ENCODE assay signal across 8 mouse cellular contexts in the genomic region with DNA sequence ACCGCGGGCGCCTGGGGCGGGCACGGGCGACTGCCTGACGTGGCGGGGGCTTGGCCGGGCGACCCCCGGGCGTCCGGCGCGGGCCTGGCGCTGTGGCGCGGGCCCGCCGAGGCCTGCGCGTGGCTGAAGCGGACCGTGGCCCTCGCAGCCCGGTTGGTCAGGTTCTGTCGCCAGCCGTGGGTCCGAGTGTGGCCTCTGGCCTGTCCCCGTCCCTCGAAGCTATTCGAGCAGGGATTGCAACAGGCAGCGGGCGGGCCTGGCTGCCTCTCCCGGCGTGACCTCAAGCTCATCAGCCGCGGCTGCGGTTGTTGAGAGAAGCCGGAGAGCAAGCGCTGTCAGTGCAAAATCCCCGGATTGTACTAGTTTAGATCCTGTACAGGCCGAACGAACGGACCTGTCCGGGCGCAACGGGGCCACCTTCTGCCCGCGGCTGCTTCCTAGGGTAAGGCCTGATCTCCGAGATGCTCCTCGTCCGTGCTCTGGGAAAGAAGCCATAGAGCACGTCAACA. TPM values are rescaled to one million over a fixed set of nuclear protein-coding genes. Genes with fewer than 3 reads are reported as not detected.
DNase-seq lines count a peak whose midpoint lies in the region; ATAC-seq lines count a peak whose summit lies in the region.

No protein-coding gene starts in this region.

- under 1% methylated on average over 53 of the region's 54 CpGs for WGBS in intestine, embryonic 14.5 days
- 1% methylated on average over 54 of the region's 54 CpGs for WGBS in midbrain, embryonic 10.5 days

- peak overlapping the region; percentile 82 for H3K4me2 ChIP-seq in intestine, embryonic 14.5 days (ENCODE audit: low read length)

- DNase-seq in urinary bladder, adult 18-20 months (ENCODE audit: low spot score in 2 of 2): peak; percentile 30 to 49
- no peak for DNase-seq in urinary bladder, adult 2 months (ENCODE audit: low spot score)
- peak; percentile 63 for DNase-seq in embryo, embryonic 10 days (ENCODE audit: low spot score)
- peak; percentile 25 to 63 for DNase-seq in gastrocnemius, postnatal 4 days (ENCODE audit: low spot score in 2 of 2)
- peak; percentile 81 for DNase-seq in intestine, embryonic 14.5 days (ENCODE audit: low spot score)
- DNase-seq in left cerebral cortex, postnatal 4 days: peak; percentile 34
- DNase-seq in midbrain, embryonic 10.5 days (ENCODE audit: low spot score): no peak
- peak; percentile 23 for DNase-seq in splenic B cell, adult 2 months (ENCODE audit: low read depth, low spot score)

- peaks cover 29% of the 10 kb centered on the region for H3K4me1 ChIP-seq in intestine, embryonic 14.5 days (replicated peaks; ENCODE audit: control insufficient read depth, insufficient read depth, low read length)
- H3K4me1 ChIP-seq in midbrain, embryonic 10.5 days: peaks cover 27% of the 10 kb centered on the region

- H3K9me3 ChIP-seq in intestine, embryonic 14.5 days (ENCODE audit: control insufficient read depth, low read length): no peaks in the 10 kb centered on the region
- H3K9me3 ChIP-seq in midbrain, embryonic 10.5 days (replicated peaks): no peaks in the 10 kb centered on the region

- no peaks in the 10 kb centered on the region for H3K27me3 ChIP-seq in intestine, embryonic 14.5 days (replicated peaks; ENCODE audit: control insufficient read depth, insufficient read depth, low read length)
- H3K27me3 ChIP-seq in midbrain, embryonic 10.5 days (ENCODE audit: low read depth, poor library complexity, severe bottlenecking): peaks cover 37% of the 10 kb centered on the region
- H3K27me3 ChIP-seq in splenic B cell, adult 2 months (ENCODE audit: control insufficient read depth, insufficient read depth, low read length, poor library complexity, severe bottlenecking): no peaks in the 10 kb centered on the region

- peak overlapping the region; percentile 84 for H3K9ac ChIP-seq in intestine, embryonic 14.5 days (ENCODE audit: low read length)

- ATAC-seq in intestine, embryonic 14.5 days (replicated peaks; ENCODE audit: low FRiP score, low TSS enrichment, low read depth): peak; percentile 49

- peaks cover 4% of the 10 kb centered on the region; the same call in 1 of the 2 replicates for H3K36me3 ChIP-seq in intestine, embryonic 14.5 days (ENCODE audit: control insufficient read depth, insufficient read depth, low read length)
- peaks cover 17% of the 10 kb centered on the region for H3K36me3 ChIP-seq in midbrain, embryonic 10.5 days
- no peaks in the 10 kb centered on the region for H3K36me3 ChIP-seq in splenic B cell, adult 2 months (ENCODE audit: control insufficient read depth, insufficient read depth, low read length, poor library complexity, severe bottlenecking)

- intact Hi-C loops in left cerebral cortex, postnatal 4 days (cut with DNase I): no loop called here

- H3K4me3 ChIP-seq in intestine, embryonic 14.5 days (ENCODE audit: low read depth, low read length): peak overlapping the region; percentile 63
- H3K4me3 ChIP-seq in midbrain, embryonic 10.5 days: peak overlapping the region; percentile 71

- peak overlapping the region; percentile 77; the same call in 1 of the 2 replicates for H3K27ac ChIP-seq in intestine, embryonic 14.5 days (ENCODE audit: low read depth)
- H3K27ac ChIP-seq in midbrain, embryonic 10.5 days (replicated peaks): peak overlapping the region; percentile 91

RNA-seq across cellular contexts. Expression of a gene that starts 0.4 kb away (rescaled TPM):
- polyA plus RNA-seq in urinary bladder, adult 2 months (2012; rRNA removed): 38.8 and 40.9 TPM in 2 replicates
- total RNA-seq in gastrocnemius, postnatal 4 days (2021): 10 to 100 TPM; 56.9 to 60.4 TPM
- polyA plus RNA-seq in intestine, embryonic 14.5 days (2014; fragmentation: Nextera tagmentation; extraction: Ambion mirVana): 66.5 and 70.8 TPM in 2 replicates
- total RNA-seq in left cerebral cortex, postnatal 4 days (2021): 10 to 100 TPM; 86.2 to 95.3 TPM
- polyA plus RNA-seq in midbrain, embryonic 10.5 days (2016; fragmentation: Nextera tagmentation; extraction: Ambion mirVana): 52.6 and 57.4 TPM in 2 replicates

RNA-seq across cellular contexts. Expression of a gene that starts 27.2 kb away (rescaled TPM):
- polyA plus RNA-seq in urinary bladder, adult 2 months (2012; rRNA removed): 36.5 and 56.4 TPM in 2 replicates
- total RNA-seq in gastrocnemius, postnatal 4 days (2021): 10 to 100 TPM; 36.9 to 46.9 TPM
- polyA plus RNA-seq in intestine, embryonic 14.5 days (2014; fragmentation: Nextera tagmentation; extraction: Ambion mirVana): 41.5 and 45.7 TPM in 2 replicates
- 10 to 100 TPM; 78.9 to 80.8 TPM for total RNA-seq in left cerebral cortex, postnatal 4 days (2021)
- 45.2 and 47.8 TPM in 2 replicates for polyA plus RNA-seq in midbrain, embryonic 10.5 days (2016; fragmentation: Nextera tagmentation; extraction: Ambion mirVana)

RNA-seq across cellular contexts. Expression of a gene that starts 37.2 kb away (rescaled TPM):
- 36.0 and 45.5 TPM in 2 replicates for polyA plus RNA-seq in urinary bladder, adult 2 months (2012; rRNA removed)
- 10 to 100 TPM; 33.7 to 37.3 TPM for total RNA-seq in gastrocnemius, postnatal 4 days (2021)
- 16.2 and 18.2 TPM in 2 replicates for polyA plus RNA-seq in intestine, embryonic 14.5 days (2014; fragmentation: Nextera tagmentation; extraction: Ambion mirVana)
- 1 to 10 TPM; 5.6 to 6.3 TPM for total RNA-seq in left cerebral cortex, postnatal 4 days (2021)
- 4.1 TPM in 2 replicates for polyA plus RNA-seq in midbrain, embryonic 10.5 days (2016; fragmentation: Nextera tagmentation; extraction: Ambion mirVana)

Comparison
In these comparisons a context has a peak if more than half of its experiments do, and no peak if none do; other contexts are left out.
1. DNase-seq: peak in urinary bladder, adult 18-20 months (2 of 2), embryo, embryonic 10 days (single experiment), gastrocnemius, postnatal 4 days (2 of 2), intestine, embryonic 14.5 days (single experiment), left cerebral cortex, postnatal 4 days (single experiment) and splenic B cell, adult 2 months (single experiment); none in urinary bladder, adult 2 months (single experiment) and midbrain, embryonic 10.5 days (single experiment).